Mouse (Mus musculus) C2C12 (cell line): ENCODE data around the gene Tmem132a. TPM values are rescaled to one million over a fixed set of nuclear protein-coding genes. Genes with fewer than 3 reads are reported as not detected.

ENCODE experiments used
- H3K27me3 ChIP-seq: one replicate; pipeline ENCODE4 v1.6.1; 2011; ENCODE audit not compliant: control insufficient read depth, insufficient read depth, insufficient read length
- H3K36me3 ChIP-seq: one replicate; pipeline ENCODE4 v1.6.1; 2011; ENCODE audit not compliant: control insufficient read depth, insufficient read depth
- H3K4me3 ChIP-seq: one replicate; pipeline ENCODE4 v1.5.1; 2011; ENCODE audit warnings: mild to moderate bottlenecking, control low read depth; ENCODE audit not compliant: poor library complexity, insufficient read depth, severe bottlenecking
- H3K79me2 ChIP-seq: one replicate; pipeline ENCODE4 v1.6.1; 2011; ENCODE audit not compliant: control insufficient read depth, insufficient read depth
- H3K79me3 ChIP-seq: one replicate; pipeline ENCODE4 v1.6.1; 2011; ENCODE audit warnings: low read depth, control low read depth
- H3ac ChIP-seq: one replicate; pipeline ENCODE3; 2011; ENCODE audit warnings: low read depth; ENCODE audit not compliant: control insufficient read depth, insufficient read length
- CEBPB ChIP-seq: IDR thresholded peaks from one replicate; pipeline ENCODE4 v1.6.1; 2011; ENCODE audit warnings: low read depth, mild to moderate bottlenecking, control low read depth, moderate library complexity
- CTCF ChIP-seq: IDR thresholded peaks from one replicate; pipeline ENCODE4 v1.5.1; 2011; ENCODE audit not compliant: control insufficient read depth, insufficient read depth, insufficient read length
- FOSL1 ChIP-seq: IDR thresholded peaks from one replicate; pipeline ENCODE4 v1.8.0; 2011; ENCODE audit warnings: mild to moderate bottlenecking, low read length; ENCODE audit not compliant: poor library complexity, insufficient read depth, severe bottlenecking
- MAX ChIP-seq: IDR thresholded peaks from one replicate; pipeline ENCODE4 v1.6.1; 2011; ENCODE audit warnings: mild to moderate bottlenecking, control low read depth
- MYOD1 ChIP-seq: IDR thresholded peaks from one replicate; pipeline ENCODE4 v1.6.1; 2011; ENCODE audit warnings: low read depth; ENCODE audit not compliant: control insufficient read depth, insufficient read length
- MYOG ChIP-seq: IDR thresholded peaks from one replicate; pipeline ENCODE4 v1.6.1; 2011; ENCODE audit not compliant: control insufficient read depth, insufficient read length; ENCODE audit errors: extremely low read depth
- USF1 ChIP-seq: IDR thresholded peaks from one replicate; pipeline ENCODE4 v1.6.1; 2011; ENCODE audit warnings: low read depth, mild to moderate bottlenecking, control low read depth, moderate library complexity
- polyA plus RNA-seq: library from polyadenylated mRNA; unstranded; fragments of >200 nt; fragmentation: generic; extraction: Trizol; gene quantifications from one replicate; pipeline ENCODE4 v1.2.1, GENCODE M21; 2012; ENCODE audit warnings: missing spikeins

Gene Tmem132a
- polyA plus RNA-seq, 1 experiment, result 130 TPM

- Histone ChIP-seq H3K27me3 (no peaks in the 10 kb centered on the region), H3K79me2 (peaks cover 55% of the 10 kb centered on the region), H3K36me3 (peaks cover 16% of the 10 kb centered on the region), H3ac (peak overlapping the region; percentile 78), H3K79me3 (peaks cover 45% of the 10 kb centered on the region), H3K4me3 (peak overlapping the region; percentile 72)
- no peak for TF ChIP-seq USF1
- peak; percentile 32 for TF ChIP-seq MAX
- TF ChIP-seq MYOG, result no peak
- no peak for TF ChIP-seq FOSL1
- TF ChIP-seq CTCF, result no peak
- TF ChIP-seq CEBPB, result no peak
- peak; percentile 63 for TF ChIP-seq MYOD1
These were observed 11.3 kb upstream of the Tmem132a start for GRCm38 (mm10) chr19:10880975-10881425.

GRCm38 (mm10) chr19:10880085-10880974 lies 10.6 kb upstream of the Tmem132a start:
- Histone ChIP-seq H3K36me3 (peaks cover 19% of the 10 kb centered on the region), H3K79me3 (peaks cover 52% of the 10 kb centered on the region), H3K79me2 (peaks cover 62% of the 10 kb centered on the region), H3K4me3 (peak overlapping the region; percentile 72), H3ac (no peak overlapping the region), H3K27me3 (no peaks in the 10 kb centered on the region)
- TF ChIP-seq CTCF, result peak; percentile 51
- TF ChIP-seq MAX, result no peak

- H3K27me3 ChIP-seq, result no peaks in the 10 kb centered on the region
- peaks cover 56% of the 10 kb centered on the region for H3K79me3 ChIP-seq
- H3K79me2 ChIP-seq, result peaks cover 68% of the 10 kb centered on the region
- no peak overlapping the region for H3K4me3 ChIP-seq
- H3ac ChIP-seq, result no peak overlapping the region
- TF ChIP-seq FOSL1, result no peak
- TF ChIP-seq CEBPB, result no peak
- no peak for TF ChIP-seq USF1
- no peak for TF ChIP-seq CTCF
- TF ChIP-seq MYOG, result no peak
- TF ChIP-seq MYOD1, result no peak
- no peak for TF ChIP-seq MAX
- H3K36me3 ChIP-seq, result peaks cover 35% of the 10 kb centered on the region
These were observed 8.6 kb upstream of the Tmem132a start for GRCm38 (mm10) chr19:10878201-10878837.

DNA sequence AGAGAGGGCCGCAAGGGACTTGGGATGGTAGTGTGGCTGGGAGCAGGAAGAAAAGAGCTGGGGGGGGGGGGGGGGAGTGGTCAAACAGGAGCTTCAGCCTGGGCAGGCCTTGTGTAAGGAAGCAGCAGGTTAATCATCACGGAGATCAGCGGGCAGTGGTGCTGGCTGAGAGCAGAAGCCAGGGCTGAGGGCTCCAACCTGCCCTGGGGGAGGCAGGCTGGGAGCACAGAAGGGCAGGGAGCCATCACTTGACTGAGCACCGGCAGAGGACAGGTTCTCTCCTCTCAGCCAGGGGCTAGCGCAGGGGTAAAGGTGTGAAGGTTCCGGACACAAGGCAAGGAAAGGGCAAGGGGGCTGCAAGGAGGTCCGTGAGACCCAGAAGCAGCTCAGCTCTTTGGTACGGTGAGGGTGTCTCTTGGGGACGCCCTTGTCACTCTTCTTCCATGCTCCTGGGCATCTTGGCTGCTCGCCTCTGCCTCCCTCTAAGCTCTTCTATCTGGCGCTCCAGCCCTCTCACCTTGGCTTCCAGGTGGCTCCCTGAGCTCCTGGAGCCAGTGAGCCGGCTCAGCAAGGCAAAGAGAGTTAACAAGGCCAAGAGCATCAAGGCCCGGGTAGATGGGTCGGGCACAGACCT lies 1.7 kb upstream of the Tmem132a start:
- no peak for TF ChIP-seq CTCF
- H3K79me3 ChIP-seq, result peaks cover 34% of the 10 kb centered on the region

GRCm38 (mm10) chr19:10870676-10871075 lies 936 bp upstream of the Tmem132a start:
- Histone ChIP-seq H3K36me3 (peaks cover 60% of the 10 kb centered on the region), H3K27me3 (no peaks in the 10 kb centered on the region), H3K4me3 (no peak overlapping the region), H3K79me3 (peaks cover 29% of the 10 kb centered on the region), H3K79me2 (peaks cover 43% of the 10 kb centered on the region), H3ac (peak overlapping the region; percentile 19)
- TF ChIP-seq USF1, result no peak
- no peak for TF ChIP-seq CTCF
- no peak for TF ChIP-seq CEBPB
- no peak for TF ChIP-seq MAX
- TF ChIP-seq MYOG, result no peak
- TF ChIP-seq FOSL1, result no peak
- no peak for TF ChIP-seq MYOD1

More for the DNA sequence above, 1.7 kb upstream of the Tmem132a start:
- no peak overlapping the region for H3ac ChIP-seq
- H3K4me3 ChIP-seq, result no peak overlapping the region
- H3K79me2 ChIP-seq, result peaks cover 49% of the 10 kb centered on the region
- H3K27me3 ChIP-seq, result no peaks in the 10 kb centered on the region
- peaks cover 53% of the 10 kb centered on the region for H3K36me3 ChIP-seq
